Mouse (Mus musculus): Measurements from ENCODE around the gene Pard3b.

GRCm38 (mm10) chr1:62148134-62148533, 509.5 kb downstream of the Pard3b start:
- no peak for TF ChIP-seq CTCF (IDR thresholded peaks at IDR 0.05; ENCODE audit: low read depth, low read length)
- no peak for TF ChIP-seq POLR2A (IDR thresholded peaks at IDR 0.05; ENCODE audit: borderline replicate concordance, low read depth, low read length)

All from bone marrow macrophage, adult 2 months (primary cell).